Mouse (Mus musculus) heart, adult 2 months (tissue): Measurements from ENCODE around the gene Gda.

Source experiments
- CTCF ChIP-seq: fragments of 200-600 bp; IDR thresholded peaks from 2 replicates; pipeline ENCODE4 v1.8.1; 2022; ENCODE audit warnings: antibody characterized with exemption, mild to moderate bottlenecking, moderate library complexity
- EP300 ChIP-seq: fragments of 200-500 bp; IDR thresholded peaks from 2 replicates; pipeline ENCODE4 v1.6.1; 2011; ENCODE audit warnings: low read depth, low read length, control low read depth; ENCODE audit not compliant: insufficient read depth
- POLR2A ChIP-seq: fragments of 200-500 bp; IDR thresholded peaks from 2 replicates; pipeline ENCODE4 v1.6.1; 2011; ENCODE audit warnings: mild to moderate bottlenecking, low read depth, low read length, control low read depth; ENCODE audit not compliant: insufficient read depth

DNA sequence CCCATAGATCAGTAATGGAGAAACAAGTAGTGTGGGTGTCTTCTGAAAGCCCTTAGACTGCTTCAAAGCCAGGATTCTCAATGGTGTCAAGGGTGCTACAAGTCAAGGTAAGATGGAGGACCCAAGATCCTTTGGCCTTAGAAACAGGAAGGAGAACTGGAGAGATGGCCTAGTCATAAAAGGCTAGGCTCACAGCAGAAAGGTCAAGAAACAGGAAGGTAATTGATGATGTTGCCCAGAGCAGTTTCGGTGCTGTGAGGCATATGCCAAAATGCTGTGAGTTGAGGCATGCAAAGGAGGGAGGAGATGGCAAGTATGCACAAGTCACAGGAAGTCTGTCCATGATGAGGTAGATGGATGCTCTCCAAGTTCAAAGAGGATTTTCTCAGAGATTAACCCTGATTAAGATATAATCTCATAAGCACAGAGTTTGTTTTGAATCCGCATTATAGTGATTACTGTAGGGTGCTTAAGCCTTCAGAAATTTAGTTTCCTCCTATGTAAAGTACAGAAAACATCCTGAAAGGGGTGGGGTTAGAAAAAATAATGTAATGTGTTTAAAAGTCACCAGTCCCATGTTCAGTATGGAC, 26.2 kb upstream of the Gda start:
- TF ChIP-seq CTCF (no peak), POLR2A (no peak), EP300 (no peak)
